Mouse (Mus musculus) MN1 (cell line): ENCODE measurements around the gene Orai1.

Source experiments
- DNase-seq: peaks from one replicate; pipeline ENCODE4 v3.0.0-alpha.2; 2016; ENCODE audit warnings: low spot score

Orai1 gene

GRCm38 (mm10) chr5:122994910-122995309 is 20.0 kb upstream of the Orai1 start:
- DNase-seq: no peak

DNA sequence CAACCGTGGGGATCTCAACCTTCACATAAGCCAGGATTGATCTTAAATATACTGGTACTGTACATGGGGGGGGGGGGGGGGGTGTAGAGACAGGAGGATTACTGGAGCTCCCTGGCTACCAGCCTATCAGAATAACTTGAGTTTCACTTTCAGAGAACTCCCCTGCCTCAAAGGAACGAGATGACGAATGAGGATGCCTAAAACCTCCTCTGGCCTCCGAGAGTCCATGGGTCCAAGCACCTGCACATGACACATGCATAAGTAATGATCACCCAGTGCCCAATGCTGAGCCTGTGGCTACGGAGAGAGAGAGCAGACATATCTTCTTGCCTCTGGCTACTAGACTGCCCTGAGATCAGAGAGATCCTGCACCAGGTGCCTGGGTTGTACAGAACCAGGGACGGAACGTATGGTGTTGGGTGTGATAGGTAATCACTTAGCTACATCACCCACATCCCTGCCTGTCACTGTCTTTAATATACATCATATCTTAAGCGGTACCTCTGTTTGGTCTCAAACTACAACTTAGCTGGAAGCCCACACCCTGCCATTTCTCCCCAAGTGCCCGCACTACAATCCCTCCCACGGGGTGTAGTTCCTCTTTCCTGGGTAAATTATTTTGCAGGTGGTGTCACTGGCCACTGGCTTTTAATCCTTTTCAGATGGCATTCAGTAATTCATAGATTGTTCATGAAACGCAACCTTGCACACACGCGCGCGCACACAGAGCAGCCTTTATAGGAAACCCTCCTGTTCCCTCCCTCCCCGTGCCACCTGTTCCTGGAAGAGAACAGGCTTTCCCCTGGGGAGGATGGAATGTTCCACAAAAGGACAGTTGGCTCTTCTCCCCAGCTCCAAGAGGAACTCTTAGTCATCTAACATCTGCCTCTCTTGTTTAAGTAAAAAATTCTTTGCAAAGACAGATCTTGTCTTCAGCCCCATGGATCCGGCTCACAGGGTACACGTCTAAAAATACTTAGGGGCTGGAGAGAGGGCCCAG is 17.4 kb upstream of the Orai1 start:
- DNase-seq: no peak

- DNase-seq: no peak
Observed at GRCm38 (mm10) chr5:123000901-123001300, 14.0 kb upstream of the Orai1 start.

GRCm38 (mm10) chr5:123005716-123006592 is 8.9 kb upstream of the Orai1 start:
- DNase-seq: peak; percentile 32

DNA sequence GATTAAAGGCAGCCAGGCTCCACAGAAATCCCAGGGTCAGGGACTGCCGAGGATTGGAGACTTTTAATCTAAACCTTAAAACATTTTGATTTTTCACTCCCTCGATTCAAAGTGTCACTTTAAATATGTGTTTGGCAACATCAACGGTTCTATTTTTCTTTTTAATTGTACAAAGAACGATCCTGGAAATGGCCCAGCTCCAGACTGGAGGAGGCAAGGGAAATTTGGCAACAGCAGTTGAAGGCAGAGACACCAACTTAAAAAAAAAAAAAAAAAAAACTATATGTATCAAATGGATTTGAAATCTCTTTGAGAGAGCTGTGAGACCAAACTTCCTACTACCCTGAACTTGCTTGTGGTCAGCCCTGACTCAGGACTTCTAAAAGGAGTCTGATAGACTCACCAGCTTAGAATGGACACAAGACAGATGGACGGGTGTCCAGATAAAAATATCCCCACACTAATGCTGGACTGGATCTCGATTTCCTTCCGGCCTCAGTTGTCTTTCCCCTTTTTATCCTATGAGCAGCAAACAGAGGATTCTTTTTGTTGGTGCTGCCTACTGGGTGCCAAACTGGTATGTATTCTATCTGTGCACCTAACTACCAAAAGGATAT is 5.9 kb upstream of the Orai1 start:
- no peak for DNase-seq

- peak; percentile 28 for DNase-seq
Observed at GRCm38 (mm10) chr5:123009873-123010272, 5.0 kb upstream of the Orai1 start.

GRCm38 (mm10) chr5:123010806-123011205 is 4.1 kb upstream of the Orai1 start:
- no peak for DNase-seq

DNA sequence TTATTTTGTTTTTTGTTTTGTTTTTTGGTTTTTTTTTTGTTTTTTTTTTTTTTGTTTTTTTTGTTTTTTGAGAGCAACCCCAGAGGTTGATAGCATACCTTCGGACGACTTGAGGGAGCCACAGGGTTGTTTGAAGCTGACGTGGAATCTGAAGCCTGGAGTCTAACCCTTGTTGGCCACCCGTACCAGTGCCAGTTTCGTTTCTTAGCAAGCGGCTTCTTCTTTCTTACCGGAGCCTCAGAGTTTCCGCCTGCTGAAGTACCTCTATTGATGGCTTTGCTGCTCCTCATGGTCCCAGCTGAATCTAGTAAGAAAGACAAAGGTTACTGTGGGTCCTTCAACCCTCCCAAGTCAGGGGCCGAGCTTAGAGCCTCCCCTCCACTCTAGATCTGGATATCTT is 3.2 kb upstream of the Orai1 start:
- DNase-seq: no peak

- peak; percentile 48 for DNase-seq
Observed at GRCm38 (mm10) chr5:123013599-123014315, 1.1 kb upstream of the Orai1 start.

DNA sequence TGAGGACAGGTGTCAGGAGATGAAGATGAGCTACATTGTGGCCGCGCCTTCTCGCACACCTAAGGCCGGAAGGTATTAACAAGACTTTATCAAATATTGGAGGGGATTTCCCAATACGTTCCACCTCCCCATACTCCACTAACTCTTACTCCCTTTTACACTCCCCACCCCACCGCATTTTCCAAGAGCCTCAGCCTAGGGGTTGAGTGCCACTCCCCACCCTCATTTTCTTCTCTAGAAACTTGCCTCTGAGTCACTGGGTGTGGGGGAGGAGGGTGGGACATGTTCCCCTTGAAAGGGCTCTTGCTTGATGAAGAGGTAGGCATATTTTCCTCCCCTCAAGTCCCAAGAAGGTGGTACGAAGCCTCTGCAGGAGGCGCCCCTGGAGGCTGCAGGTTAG is 1.0 kb downstream of the Orai1 start:
- DNase-seq: no peak

DNA sequence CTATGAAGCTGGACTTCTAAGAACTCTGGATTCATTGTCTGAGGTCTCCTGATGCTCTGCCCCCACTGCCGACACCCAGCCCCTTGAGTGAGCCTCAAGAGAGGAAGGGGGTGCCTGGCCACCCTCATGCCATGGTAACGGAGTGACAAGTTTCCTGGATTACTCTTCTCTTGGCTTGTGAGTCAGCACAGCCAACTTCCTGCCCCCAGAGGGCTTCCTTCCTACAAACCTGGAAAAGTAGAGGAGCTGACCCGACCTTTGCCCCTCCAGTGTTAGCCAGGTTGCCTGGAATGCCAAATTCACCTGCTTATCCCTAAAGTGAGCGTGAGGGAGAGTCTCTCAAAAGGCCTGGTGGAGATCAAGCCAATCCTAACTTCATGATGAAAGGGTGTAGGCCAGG is 2.6 kb downstream of the Orai1 start:
- no peak for DNase-seq

DNA sequence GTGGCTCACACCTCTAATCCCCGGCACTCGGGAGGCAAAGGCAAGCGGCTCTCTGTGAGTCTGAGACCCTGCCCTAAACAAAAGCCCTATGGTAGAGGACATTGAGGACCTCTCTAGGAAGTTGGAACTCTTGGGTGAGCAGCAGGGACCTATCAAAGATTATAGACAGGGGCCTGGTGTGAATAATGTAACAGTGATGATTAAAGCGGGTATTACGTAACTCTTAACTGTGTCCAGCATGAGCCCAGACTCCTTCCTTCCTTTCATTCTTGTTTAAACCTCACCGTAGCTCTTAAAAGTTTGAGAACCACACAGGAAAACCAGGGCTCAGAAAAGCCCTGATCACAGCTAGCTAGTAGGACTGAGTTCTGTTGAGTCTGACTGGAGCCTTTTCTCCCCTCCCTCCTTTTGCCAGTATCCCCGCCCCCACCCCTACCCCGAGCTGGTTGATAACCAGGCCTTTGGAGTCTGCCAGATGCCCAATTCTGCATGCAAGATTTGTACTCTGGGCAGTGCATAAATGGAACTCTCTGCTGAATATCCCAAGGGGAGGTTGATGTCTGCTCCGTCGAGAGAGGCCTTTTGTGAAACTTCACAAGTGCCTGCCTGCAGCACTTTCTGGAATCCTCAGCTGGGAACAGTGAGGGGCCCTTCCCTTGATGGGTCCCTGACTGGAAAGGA is 4.6 kb downstream of the Orai1 start:
- DNase-seq: peak; percentile 40

- DNase-seq: no peak
Observed at GRCm38 (mm10) chr5:123020426-123020825, 5.6 kb downstream of the Orai1 start.

DNA sequence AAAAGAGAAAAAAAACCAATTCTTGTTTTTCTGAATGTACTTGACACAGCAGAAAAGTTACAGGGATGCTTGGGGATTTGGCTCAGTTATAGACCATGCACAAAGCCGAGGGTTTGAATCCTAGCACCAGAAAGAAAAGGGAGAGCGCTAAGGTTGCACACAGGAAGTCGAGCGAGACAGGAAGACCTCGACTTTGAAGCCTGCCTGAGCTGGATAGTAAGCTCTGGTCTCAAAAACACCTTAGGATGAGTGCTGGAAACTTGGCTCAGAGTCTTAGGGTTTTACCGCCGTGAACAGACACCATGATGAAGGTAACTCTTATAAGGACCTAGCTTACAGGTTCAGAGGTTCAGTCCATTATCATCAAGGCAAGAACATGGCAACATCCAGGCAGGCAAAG is 6.6 kb downstream of the Orai1 start:
- DNase-seq: no peak

DNA sequence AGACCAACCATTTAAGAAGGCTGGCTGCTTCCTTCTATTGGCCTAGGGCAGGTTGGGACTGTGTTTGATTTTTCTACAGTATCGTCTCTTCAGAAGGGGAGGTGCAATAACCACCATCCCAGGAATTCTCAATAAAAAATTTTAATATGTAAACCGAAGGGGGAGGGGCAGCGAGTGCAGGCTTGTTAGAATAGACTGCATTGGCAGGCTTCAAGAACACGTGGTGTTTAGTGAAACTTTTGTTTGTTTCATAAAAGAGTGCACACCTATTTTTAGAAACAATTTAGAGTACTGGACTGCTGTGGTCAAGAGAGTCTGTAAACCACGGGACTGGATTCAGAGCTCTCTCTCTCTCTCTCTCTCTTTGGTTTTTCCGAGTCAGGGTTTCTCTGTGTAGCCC is 8.2 kb downstream of the Orai1 start:
- no peak for DNase-seq

DNA sequence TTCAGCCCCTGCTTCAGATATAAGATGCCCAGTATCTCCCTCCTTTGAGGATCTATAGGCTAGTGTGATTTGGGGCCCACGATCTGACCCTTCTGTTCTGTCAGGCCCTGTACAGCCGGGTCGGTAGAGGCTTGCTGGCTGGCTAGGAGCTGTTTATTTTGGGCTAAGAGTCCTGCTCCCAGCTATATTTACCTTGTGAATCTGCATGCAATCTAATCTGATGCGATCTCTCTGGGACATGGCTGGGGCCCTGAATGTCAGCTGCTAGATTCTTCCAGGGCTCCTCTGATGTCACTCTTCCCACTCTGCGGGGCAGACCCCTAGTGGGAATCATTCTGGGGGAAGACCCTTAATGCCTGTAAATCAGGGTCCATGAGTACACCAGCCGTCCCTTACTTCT is 9.4 kb downstream of the Orai1 start:
- DNase-seq: no peak

- no peak for DNase-seq
Observed at GRCm38 (mm10) chr5:123024965-123025573, 10.2 kb downstream of the Orai1 start.

DNA sequence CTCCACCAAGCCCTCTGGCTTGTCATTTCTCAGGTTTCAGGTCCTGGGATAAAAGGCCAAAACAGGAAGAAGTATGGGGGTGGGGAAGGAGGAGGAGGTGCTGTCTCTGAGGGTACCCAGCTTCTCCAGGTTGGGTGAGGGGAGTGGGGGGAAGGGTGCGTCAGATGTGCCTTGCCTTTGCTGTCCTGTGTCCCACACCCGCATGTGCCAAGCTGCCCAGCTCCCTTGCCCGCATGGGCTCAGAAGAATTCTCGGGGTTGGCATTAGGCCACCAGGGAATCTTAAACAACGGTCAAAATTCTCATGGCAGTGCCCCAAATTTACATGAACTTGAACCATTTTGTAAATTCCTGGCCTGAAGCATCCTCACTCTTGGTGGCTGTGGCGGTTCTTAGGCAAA is 11.5 kb downstream of the Orai1 start:
- no peak for DNase-seq

DNA sequence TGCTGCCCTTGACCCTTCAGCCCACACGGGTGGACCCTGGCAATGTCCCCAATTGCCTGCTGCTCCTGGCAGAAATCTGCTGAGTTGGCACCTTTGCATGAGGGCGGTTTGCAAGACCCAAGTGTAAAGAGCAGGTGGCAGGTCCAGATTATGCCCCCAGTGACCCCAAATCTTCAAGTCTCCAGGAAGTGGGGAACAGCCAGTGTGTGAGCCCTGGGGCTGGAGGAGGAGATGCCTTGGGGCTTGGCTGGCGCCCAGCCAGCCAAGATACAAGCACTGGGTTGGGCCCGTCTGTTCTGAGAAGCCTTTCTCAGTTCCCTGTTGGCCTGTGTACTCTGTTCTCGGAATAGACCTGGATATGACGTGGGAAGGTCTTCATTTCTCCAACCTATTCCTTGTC is 12.6 kb downstream of the Orai1 start:
- no peak for DNase-seq

DNA sequence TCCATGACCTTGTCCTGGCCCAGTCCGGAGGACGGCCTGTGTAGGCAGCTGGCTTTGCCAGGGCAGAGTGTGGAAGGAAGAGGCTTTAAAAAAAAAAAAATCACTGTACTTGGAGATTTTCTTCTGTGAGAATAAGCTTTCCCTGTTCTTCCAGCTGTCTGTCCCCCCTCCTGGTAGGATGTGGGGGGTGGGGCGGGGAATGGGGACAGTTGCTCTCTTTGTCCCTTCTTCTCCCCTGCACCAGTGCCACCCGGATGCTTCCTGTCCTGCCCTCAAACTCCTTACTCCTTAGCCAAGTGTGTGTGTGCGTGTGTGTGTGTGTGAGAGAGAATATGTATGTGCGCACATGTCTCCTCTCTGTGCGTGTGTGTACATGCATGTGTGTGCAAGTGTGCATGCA is 14.9 kb downstream of the Orai1 start:
- no peak for DNase-seq

DNA sequence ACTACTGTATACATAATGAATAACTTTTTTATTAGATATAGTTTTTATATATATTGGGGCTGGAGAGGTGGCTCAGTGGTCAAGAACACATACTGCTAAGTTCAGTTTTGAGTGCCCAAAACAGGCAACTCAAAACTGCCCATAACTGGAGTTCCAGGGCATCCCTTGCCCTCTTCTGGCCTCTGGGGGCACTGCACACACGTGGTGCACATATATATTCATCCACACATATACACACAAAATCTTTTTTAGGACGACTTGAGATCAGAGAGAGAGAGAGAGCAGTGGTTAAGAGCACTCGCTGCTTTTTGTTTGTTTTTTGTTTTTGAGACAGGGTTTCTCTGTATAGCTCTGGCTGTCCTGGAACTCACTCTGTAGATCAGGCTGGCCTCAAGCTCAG is 16.4 kb downstream of the Orai1 start:
- DNase-seq: no peak
